Mouse (Mus musculus): ENCODE results near the gene Cpn1.

Gene Cpn1

DNA sequence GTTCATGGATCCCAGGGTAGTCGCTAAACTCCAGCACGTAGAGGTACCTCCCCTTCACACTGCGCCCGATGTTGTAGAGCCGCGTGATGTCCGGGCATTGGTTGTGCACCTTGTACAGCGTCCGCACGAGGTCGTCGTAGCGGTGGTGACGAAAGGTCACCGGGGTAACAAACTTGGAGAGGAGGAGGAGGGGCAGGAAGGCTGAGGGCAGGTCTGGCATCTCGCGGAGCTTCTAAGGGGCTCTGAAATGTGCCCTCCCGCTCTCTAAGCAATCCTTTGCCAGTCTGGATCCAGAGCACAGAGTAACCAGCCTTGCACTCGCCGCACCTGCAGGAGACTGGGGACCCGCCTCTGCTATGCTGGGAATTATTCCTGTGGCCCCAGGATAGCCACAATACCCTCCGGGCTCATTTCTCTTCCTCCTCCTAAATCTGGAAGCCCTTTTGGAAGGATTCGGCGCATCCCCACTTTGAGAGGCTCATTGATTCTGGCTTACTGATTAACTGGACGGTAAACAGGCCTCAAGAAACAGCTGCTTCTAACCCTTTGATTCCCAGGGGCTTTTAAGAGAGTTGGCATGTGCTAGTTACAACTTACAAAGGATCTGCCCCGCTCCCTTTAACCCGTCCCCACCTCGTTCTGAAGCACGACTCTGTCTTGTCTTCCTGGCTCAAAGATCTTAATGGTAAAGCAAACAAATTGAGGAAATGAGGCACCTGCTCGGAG is at the start of gene Cpn1:
TSS of gene Cpn1 (minus strand) at position 488 of the 726 bp plus-strand sequence.
- Histone ChIP-seq H3K27me3 (ENCODE audit: insufficient read depth, low read length) (peaks cover 40% of the 10 kb centered on the region), H3K4me1 (replicated peaks; ENCODE audit: low read depth, low read length) (peaks cover 37% of the 10 kb centered on the region), H3K4me3 (replicated peaks; ENCODE audit: low read length) (peak within 1 kb of the TSS; percentile 69), H3K9me3 (ENCODE audit: low read length) (no peaks in the 10 kb centered on the region), H3K36me3 (ENCODE audit: insufficient read depth, low read length) (no peaks in the 10 kb centered on the region)
- TF ChIP-seq POU5F1 (IDR thresholded peaks at IDR 0.05; ENCODE audit: borderline replicate concordance, low read length) (no peak), CTCF (conservative IDR thresholded peaks at IDR 0.05; ENCODE audit: low read length) (no peak), NANOG (IDR thresholded peaks at IDR 0.05; ENCODE audit: borderline replicate concordance, low read length) (no peak)

DNA sequence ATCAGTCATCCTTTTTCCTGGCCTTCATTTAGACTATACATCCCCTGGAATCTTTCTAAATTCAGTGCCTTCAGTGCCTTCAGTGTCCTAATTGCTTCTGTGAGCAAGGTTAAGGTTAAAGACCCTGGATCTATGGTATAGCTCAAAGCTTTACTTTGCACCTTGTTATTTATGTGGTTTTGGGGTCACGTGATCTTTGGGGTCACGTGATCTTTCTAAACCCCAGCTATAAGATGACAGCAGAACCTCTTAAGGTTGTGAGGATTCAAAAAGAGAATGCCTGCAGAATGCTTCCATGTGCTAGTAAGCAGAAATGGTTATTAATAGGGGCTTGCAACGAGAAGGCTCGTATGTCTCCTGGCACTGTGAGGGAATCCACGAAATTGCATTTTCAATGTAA is 47.0 kb upstream of the Cpn1 start:
- peaks cover 6% of the 10 kb centered on the region; the same call in 1 of the 2 replicates for H3K4me1 ChIP-seq (replicated peaks; ENCODE audit: low read depth, low read length)
- no peaks in the 10 kb centered on the region for H3K27me3 ChIP-seq (ENCODE audit: insufficient read depth, low read length)
- TF ChIP-seq NANOG (IDR thresholded peaks at IDR 0.05; ENCODE audit: borderline replicate concordance, low read length) (no peak), CTCF (conservative IDR thresholded peaks at IDR 0.05; ENCODE audit: low read length) (no peak), POU5F1 (IDR thresholded peaks at IDR 0.05; ENCODE audit: borderline replicate concordance, low read length) (no peak)
- H3K4me3 ChIP-seq (replicated peaks; ENCODE audit: low read length): no peak overlapping the region
- H3K36me3 ChIP-seq (ENCODE audit: insufficient read depth, low read length): peaks cover 43% of the 10 kb centered on the region
- H3K9me3 ChIP-seq (ENCODE audit: low read length): no peaks in the 10 kb centered on the region

DNA sequence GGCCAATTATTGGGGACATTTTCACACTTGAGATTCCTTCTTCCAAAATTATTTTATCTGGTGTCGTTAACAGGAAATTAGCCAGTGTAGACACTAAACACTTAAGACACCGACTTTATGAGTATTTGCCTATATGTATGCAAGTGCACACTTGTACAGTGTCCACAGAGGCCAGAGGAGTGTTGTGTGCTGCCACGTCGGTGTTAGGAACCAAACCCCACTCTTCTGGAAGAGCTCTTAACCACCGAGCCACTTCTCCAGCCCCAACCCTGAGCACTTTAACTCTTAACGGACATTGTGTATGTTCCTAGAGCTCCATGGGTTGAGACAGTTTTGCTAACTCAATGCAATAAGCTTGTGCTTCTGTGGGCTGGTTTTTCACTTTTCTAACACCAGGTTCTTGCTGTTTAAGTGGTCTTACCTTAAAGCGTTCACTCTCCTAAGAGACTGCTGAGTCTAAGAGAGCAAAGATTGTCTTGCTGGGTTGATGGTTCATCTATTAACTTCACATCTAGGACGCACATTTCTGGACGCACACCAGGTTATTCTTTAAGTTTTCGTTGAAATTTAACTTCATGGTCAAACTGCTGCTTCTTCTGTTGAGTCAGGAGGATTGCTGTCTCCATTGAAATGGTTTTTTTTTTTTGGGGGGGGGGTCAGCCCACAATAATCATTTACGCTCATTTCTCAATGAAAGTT is 45.8 kb upstream of the Cpn1 start:
- Histone ChIP-seq H3K36me3 (ENCODE audit: insufficient read depth, low read length) (peaks cover 31% of the 10 kb centered on the region), H3K9me3 (ENCODE audit: low read length) (no peaks in the 10 kb centered on the region), H3K4me1 (replicated peaks; ENCODE audit: low read depth, low read length) (peaks cover 13% of the 10 kb centered on the region), H3K27me3 (ENCODE audit: insufficient read depth, low read length) (no peaks in the 10 kb centered on the region), H3K4me3 (replicated peaks; ENCODE audit: low read length) (no peak overlapping the region)
- TF ChIP-seq CTCF (conservative IDR thresholded peaks at IDR 0.05; ENCODE audit: low read length): no peak
- no peak for TF ChIP-seq NANOG (IDR thresholded peaks at IDR 0.05; ENCODE audit: borderline replicate concordance, low read length)
- no peak for TF ChIP-seq POU5F1 (IDR thresholded peaks at IDR 0.05; ENCODE audit: borderline replicate concordance, low read length)

DNA sequence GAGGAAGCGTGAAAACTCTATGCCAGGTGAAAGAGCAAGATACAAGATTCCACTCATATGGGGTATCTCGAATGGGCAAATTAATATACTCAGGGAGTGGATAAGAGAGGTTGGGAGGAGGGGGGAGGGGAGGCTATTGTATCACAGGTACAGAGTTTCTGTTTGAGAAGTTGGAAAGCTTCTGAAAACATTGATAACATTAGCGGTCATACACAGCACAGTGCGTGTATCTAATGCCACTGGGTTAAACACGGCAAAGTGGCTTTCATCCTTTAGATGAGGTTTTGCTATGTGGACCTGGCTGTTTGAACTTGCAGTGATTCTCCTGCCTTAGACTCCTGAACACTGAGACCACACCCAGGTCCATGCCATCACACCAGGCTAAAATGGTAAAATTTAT is 43.7 kb upstream of the Cpn1 start:
- TF ChIP-seq POU5F1 (IDR thresholded peaks at IDR 0.05; ENCODE audit: borderline replicate concordance, low read length) (no peak), NANOG (IDR thresholded peaks at IDR 0.05; ENCODE audit: borderline replicate concordance, low read length) (no peak), CTCF (conservative IDR thresholded peaks at IDR 0.05; ENCODE audit: low read length) (no peak)
- Histone ChIP-seq H3K36me3 (ENCODE audit: insufficient read depth, low read length) (peaks cover 11% of the 10 kb centered on the region; the same call in 1 of the 2 replicates), H3K4me3 (replicated peaks; ENCODE audit: low read length) (no peak overlapping the region), H3K27me3 (ENCODE audit: insufficient read depth, low read length) (no peaks in the 10 kb centered on the region), H3K9me3 (ENCODE audit: low read length) (no peaks in the 10 kb centered on the region), H3K4me1 (replicated peaks; ENCODE audit: low read depth, low read length) (peaks cover 21% of the 10 kb centered on the region)

DNA sequence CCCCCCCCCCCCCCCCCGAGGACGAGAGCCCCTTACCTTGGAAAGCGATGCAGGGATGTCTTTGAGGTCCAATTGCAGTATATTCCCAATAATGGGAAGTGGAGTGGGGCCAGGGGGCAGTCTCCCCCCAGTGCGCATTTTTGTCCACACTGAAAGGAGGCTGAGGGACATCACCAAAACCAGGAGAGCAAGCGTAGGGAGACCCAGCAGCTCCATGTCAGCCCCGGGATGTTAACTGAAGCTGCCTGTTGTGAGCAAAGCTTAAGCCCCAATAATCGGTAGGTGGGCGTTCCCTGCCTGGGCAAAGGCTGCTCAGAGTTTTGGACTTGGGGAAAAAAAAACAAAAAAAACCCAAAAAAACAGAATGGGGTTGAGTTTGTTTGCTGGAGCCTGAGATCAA is 42.6 kb upstream of the Cpn1 start, which contains the start of gene Cyp2c23:
TSS of gene Cyp2c23 (minus strand) at position 237 of the 400 bp plus-strand sequence.
- Histone ChIP-seq H3K27me3 (ENCODE audit: insufficient read depth, low read length) (no peaks in the 10 kb centered on the region), H3K4me3 (replicated peaks; ENCODE audit: low read length) (no peak within 1 kb of the TSS), H3K4me1 (replicated peaks; ENCODE audit: low read depth, low read length) (peaks cover 21% of the 10 kb centered on the region), H3K9me3 (ENCODE audit: low read length) (no peaks in the 10 kb centered on the region), H3K36me3 (ENCODE audit: insufficient read depth, low read length) (peaks cover 8% of the 10 kb centered on the region; the same call in 1 of the 2 replicates)
- no peak for TF ChIP-seq CTCF (conservative IDR thresholded peaks at IDR 0.05; ENCODE audit: low read length)
- no peak for TF ChIP-seq NANOG (IDR thresholded peaks at IDR 0.05; ENCODE audit: borderline replicate concordance, low read length)
- TF ChIP-seq POU5F1 (IDR thresholded peaks at IDR 0.05; ENCODE audit: borderline replicate concordance, low read length): no peak

DNA sequence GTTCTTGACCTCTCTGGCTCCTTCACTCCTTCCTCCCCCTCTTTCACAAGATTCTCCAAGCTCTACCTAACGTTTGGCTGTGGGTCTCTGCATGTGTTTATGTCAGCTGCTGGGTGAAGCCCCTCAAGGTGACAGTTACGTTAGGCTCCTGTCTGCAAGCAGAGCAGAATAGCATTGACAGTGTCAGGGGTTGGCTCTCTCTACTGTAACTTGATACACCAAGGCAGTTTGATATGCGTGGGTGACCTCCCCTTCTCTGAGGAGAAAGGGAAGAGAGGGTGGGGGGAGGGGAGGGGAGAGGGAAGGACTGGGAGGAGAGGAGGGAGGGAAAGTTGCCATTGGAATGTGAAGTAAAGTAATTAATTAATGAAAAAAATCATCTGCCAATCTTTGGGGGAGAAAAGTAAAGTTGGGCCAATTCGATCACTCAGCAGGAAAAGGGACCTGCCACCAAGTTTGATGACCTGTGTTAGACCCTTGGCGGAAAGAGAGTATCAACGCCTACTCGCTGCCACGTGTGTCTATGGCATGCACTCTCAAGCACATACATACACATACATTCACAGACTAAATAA is 40.7 kb upstream of the Cpn1 start:
- Histone ChIP-seq H3K4me3 (replicated peaks; ENCODE audit: low read length) (no peak overlapping the region), H3K4me1 (replicated peaks; ENCODE audit: low read depth, low read length) (peaks cover 21% of the 10 kb centered on the region), H3K9me3 (ENCODE audit: low read length) (peaks cover 7% of the 10 kb centered on the region; the same call in 1 of the 2 replicates), H3K36me3 (ENCODE audit: insufficient read depth, low read length) (no peaks in the 10 kb centered on the region), H3K27me3 (ENCODE audit: insufficient read depth, low read length) (no peaks in the 10 kb centered on the region)
- TF ChIP-seq NANOG (IDR thresholded peaks at IDR 0.05; ENCODE audit: borderline replicate concordance, low read length): no peak
- TF ChIP-seq CTCF (conservative IDR thresholded peaks at IDR 0.05; ENCODE audit: low read length): no peak
- no peak for TF ChIP-seq POU5F1 (IDR thresholded peaks at IDR 0.05; ENCODE audit: borderline replicate concordance, low read length)

DNA sequence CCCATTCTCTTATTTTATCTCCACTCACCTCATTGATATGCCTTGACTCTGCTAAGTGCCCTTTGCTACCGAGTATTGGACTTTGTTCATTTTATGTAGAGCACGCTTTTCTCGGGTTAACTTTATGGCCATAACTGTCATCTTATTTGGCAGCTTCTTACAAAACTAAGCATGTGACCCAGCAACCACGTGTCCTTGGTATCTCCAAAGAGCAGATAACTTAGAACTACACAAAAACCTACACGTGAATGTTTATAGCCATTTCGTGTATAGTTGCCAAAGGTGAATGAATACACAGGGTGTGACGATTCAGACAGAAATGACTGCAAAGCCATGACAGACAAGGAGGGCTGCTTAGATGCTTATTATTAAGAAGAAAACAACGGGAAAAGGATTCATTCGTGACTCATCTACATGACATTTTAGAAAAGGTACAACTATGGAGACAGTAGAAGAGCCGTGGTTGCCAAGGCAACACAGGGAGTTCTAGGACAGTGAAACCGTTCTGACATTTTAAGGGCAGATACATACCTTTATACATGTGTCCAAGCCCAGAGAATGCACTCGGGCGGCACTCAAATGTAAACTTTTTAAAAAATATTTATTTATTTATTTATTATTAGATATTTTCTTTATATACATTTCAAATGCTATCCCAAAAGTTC is 38.7 kb upstream of the Cpn1 start:
- TF ChIP-seq POU5F1 (IDR thresholded peaks at IDR 0.05; ENCODE audit: borderline replicate concordance, low read length) (no peak), NANOG (IDR thresholded peaks at IDR 0.05; ENCODE audit: borderline replicate concordance, low read length) (no peak), CTCF (conservative IDR thresholded peaks at IDR 0.05; ENCODE audit: low read length) (no peak)
- peaks cover 21% of the 10 kb centered on the region for H3K4me1 ChIP-seq (replicated peaks; ENCODE audit: low read depth, low read length)
- H3K36me3 ChIP-seq (ENCODE audit: insufficient read depth, low read length): no peaks in the 10 kb centered on the region
- no peaks in the 10 kb centered on the region for H3K27me3 ChIP-seq (ENCODE audit: insufficient read depth, low read length)
- peaks cover 7% of the 10 kb centered on the region; the same call in 1 of the 2 replicates for H3K9me3 ChIP-seq (ENCODE audit: low read length)
- H3K4me3 ChIP-seq (replicated peaks; ENCODE audit: low read length): no peak overlapping the region

DNA sequence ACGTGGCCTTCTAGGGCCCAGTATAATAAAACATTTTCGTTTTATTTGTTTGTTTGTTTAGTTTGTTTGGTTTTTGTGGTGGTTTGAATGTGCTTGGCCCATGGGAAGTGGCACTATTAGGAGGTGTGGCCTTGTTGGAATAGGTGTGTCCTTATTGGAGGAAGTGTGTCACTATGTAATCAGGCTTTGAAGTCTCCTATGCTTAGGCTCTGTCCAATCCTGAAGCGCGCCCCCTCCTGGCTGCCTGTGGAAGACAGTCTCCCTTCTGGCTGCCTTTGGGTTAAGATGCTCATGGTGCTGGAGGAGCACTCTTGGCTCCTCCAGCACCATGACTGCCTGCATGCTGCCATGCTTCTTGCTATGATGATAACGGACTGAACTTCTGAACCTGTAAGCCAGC is 36.7 kb upstream of the Cpn1 start:
- Histone ChIP-seq H3K36me3 (ENCODE audit: insufficient read depth, low read length) (no peaks in the 10 kb centered on the region), H3K9me3 (ENCODE audit: low read length) (peaks cover 7% of the 10 kb centered on the region; the same call in 1 of the 2 replicates), H3K4me1 (replicated peaks; ENCODE audit: low read depth, low read length) (peaks cover 14% of the 10 kb centered on the region), H3K27me3 (ENCODE audit: insufficient read depth, low read length) (no peaks in the 10 kb centered on the region), H3K4me3 (replicated peaks; ENCODE audit: low read length) (no peak overlapping the region)
- TF ChIP-seq CTCF (conservative IDR thresholded peaks at IDR 0.05; ENCODE audit: low read length) (peak; percentile 34), POU5F1 (IDR thresholded peaks at IDR 0.05; ENCODE audit: borderline replicate concordance, low read length) (no peak)

All from E14TG2a.4 (cell line).